Mouse (Mus musculus) brain, adult 2 months (tissue): ENCODE data around the gene Kif1a.
A peak's percentile ranks its signal among the peaks of the same experiment; 100 is the strongest.

Experiments
- DNase-seq: peaks from one replicate; pipeline ENCODE4 v3.0.0; 2011; ENCODE audit warnings: low read depth, low spot score

Kif1a gene

DNA sequence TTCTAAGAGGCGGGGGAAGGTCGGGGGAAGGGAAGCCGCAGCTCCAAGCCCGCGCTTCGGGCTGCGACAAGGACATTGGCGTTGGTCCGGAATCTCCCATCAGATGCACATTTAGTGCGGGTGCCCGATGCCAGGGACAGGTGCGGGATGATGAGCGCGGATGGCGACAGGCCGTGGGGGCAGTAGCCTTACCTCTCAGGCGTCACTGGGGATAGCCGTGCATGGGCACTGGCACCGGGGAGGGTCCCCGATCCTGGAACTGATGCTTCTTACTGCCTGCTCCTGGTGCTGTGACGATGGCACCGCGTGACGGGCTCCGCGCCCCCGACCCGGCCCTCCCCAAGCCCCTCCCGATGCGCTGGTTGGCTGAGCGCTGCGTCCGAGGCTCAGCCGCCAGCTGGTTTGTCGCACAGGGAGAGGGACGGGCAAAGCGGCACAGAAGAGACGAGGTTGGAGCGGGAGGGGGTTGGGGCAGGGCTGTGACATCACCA lies at the start of gene Kif1a:
Gene Kif1a, minus strand, starts transcription at position 381 of the 491 bp plus-strand sequence.
- DNase-seq: peak; percentile 99

DNA sequence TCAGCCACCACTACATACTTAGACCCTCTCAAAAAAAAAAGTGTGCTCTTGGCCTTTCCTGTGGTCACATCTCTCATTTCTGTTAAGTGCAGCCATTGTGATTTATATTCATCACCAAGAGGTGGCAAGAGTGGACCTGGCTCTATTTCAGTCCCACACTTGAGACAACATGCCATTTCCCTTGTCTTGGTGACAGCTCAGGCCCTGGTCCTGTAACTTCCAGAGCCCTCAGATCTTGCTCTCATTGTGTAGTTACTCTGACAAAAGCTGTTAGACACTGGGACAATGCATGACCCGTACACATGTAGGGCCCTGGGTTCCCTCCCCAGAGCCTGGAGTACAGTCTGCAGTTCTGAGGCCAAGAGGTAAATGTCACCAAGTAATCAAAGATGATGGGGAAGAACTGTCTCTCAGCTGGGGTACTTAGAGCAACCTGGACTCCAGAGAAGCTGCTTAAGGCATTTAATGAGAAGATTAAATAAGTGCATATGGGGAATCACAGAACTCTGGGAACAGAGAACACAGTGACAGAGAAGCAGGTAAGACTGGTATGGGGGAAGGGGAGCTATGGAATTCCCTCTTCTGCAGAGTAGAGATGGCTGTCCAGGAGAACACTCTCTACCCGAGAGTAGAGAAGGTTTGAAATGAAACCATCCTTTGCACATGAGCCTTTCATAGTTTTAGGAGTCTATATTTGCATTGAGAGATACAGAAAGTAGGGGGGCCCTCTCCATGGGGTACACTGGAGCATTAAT lies 49.3 kb upstream of the Kif1a start:
- no peak for DNase-seq

DNA sequence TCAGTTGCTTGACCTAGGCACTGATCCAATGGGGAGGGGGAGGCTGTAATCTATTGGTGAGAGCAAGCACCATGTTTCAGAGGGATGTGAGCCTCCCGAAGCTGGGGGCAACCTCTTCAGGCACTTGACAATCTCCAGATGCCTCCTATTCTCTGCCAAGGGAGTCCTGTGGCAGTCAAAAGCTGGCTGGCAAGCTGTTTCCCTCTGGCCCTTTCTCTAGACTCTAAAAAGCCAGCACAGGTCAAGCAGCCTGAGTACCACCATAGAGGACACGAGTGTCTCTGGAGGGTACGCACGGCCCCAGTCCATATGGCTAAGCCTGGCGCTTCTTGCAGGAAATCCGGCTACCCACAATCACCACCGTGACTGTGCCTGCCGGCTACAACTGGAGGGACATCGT lies 42.4 kb upstream of the Kif1a start:
- no peak for DNase-seq

DNA sequence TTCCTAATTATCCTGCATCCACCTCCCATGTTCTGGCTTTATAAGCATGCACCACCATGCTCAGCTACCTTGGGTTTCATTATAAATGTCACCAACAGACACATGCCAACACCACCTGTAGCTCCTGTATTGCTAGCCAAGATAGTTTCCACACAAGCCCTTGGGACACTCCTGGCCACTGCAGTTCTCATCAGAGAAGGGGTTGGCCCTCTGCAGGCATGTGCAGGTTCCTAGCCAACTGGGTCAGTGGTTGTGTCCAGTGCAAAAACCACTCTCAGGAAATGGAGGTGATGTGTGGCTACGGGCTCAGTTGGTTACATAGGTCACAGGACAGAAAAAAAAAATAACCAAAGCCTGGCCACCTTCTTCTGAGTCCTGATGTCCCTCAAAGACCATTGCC lies 41.1 kb upstream of the Kif1a start:
- no peak for DNase-seq

DNA sequence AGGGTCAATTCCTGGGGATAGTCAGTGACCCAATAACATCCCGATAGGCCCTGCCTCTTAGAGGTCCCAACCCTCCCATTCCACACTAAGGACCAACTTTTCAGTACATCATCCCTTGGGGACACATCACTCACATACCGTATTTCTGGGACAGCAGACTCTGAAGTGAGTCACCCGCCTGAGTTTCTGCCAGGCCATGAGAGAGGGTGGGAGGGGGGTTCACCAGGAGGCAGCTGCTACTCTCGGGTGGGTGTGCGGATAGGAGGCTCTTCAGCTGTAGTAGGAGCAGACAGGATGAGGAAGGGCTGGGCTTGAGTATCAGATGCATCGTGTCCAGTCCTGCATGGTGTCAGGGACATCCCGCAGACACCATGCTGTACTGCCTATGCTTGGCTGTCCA lies 38.0 kb upstream of the Kif1a start:
- peak; percentile 76 for DNase-seq

DNA sequence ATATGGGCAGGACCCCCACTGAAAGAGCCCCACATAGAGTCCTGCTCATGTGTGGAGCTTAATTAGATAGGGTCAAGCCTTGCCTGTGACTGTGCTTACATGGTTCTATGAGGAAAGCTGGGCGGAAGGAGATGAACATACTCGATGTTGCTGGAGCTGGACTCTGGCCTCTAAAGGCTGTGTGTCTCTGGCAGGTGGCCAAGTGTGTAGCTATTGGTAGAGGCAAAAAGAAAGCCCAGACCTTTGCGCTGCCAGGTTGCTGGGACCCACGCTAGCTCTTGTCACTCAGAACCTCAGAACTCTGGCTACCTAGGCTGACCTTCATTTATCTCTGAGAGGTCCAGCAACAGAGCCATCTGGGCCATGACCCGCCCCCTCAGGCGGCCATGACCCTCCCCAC lies 36.8 kb upstream of the Kif1a start:
- DNase-seq: no peak

DNA sequence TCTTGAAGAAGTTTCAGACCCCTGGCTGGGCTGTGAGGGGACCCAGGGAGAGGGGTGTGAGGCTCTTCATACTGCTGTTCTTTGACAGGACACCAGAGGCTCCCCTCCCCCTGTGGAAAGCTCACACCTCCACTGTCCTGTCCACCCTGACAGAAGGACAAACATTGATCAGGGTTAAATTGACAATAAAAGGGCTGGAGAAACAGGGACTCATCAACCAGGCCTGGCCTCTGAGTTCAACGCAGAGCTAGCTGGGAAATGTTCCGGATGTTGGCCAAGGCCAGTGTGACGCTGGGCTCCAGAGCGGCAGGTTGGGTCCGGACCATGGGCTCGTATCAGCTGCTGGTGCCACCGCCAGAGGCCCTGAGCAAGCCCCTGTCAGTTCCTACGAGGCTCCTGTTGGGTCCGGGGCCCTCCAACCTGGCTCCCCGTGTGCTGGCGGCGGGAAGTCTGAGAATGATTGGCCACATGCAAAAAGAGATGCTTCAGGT lies 33.3 kb upstream of the Kif1a start, which contains the start of gene Agxt:
Gene Agxt, plus strand, starts transcription at position 205 of the 491 bp plus-strand sequence.
- no peak for DNase-seq

DNA sequence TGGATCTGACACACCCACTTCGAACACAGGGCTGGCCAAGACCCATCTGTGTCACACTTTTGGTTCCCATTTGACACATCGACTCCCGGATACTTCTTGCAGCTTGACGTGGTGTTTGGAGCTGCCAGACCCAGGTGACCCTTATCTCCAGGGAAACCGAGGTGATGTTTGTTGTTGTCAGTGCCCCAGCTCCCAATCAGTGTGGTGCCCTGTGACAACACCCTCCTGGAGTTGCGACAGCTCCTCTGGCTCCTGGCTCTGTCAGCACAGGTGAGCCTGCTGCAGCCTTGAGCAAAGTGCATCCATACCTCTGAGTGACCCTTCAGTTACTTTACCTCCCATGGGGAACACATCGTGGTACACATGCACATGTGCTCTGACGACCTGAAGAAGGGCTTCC lies 30.9 kb upstream of the Kif1a start:
- no peak for DNase-seq

DNA sequence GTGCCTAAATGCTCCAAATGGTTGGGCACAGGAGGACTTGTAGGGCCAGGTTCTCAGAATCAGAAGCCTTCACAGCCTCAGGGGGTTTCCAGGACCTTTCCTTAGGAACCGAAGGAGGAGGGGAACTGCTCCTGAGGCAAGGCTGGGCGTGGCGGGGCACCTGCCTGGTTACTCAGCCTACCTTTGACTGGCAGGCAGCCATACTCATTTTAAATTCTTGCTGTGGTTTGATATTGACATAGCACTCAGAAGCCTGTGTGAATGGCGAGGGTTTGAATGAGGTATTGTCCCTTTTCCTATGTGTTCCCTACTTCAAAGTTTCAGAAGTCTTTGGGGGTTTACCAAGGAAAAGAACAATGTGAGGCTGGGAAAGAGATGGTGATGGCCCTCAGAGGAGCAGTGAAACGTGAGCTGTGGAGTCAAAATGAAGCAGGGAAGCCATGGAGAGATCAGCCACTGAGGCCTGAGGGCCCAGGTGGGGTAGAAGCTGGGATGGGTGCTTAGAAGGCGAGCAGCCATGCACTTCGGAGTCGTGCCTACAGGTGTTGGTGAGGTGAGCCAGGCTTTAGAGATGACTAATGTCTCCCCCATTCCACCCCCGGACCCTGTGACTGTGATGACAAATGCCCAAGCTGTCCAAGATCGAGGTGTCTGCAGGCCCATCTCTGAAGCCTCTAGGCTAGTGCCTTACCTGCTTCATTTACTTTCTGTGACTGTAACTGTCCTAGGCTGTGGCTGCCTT lies 28.7 kb upstream of the Kif1a start:
- peak; percentile 35 for DNase-seq

DNA sequence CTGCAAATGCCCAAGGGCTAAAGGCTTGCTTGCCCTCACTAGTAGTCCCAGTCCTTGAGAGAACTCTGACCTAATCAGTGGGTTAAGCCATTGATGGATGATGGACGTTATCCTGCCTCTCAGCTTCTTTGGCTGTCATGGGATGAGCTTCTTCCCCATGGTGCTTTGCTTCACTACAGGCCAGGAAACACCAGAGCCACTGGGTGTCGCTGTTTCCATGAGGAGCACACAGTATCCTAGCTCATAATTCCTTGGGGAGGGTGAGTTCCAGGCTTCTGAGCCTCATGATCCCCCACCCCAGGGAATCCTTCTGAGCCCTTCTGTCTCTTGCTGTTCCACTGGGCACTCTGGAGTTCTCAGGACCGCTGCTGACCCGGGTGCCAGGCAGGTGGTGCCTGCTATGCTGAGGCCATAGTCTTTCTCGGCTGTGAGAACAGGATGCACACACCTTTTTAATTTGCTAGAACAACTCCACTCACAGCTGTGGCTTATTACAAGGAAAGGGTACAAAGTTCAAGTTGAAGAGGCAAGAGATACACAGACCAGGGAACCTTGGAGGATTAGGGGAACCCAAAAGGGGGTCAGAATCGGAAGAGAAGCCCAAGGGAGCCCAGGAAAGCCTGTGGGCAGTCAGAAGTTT lies 27.1 kb upstream of the Kif1a start:
- peak; percentile 85 for DNase-seq

DNA sequence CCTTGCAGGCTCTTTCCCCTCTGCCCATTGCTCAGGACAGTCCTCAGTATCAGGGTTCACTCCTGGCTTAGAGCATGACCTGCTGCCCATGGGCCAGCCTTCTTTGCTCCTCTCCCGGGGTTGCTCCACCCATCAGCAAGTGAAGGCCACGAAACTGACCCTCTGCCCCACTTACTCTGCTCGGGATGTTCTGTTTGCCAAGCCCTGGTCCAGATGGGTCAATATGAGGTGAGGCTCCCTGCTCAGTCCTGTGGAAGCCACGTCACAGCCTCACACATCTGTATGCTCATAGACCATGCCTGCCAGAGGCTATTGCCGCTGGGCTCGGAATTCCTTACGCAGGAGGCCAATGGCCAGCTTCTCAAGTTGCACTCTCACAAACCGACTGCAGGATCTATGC lies 26.5 kb upstream of the Kif1a start:
- DNase-seq: no peak

DNA sequence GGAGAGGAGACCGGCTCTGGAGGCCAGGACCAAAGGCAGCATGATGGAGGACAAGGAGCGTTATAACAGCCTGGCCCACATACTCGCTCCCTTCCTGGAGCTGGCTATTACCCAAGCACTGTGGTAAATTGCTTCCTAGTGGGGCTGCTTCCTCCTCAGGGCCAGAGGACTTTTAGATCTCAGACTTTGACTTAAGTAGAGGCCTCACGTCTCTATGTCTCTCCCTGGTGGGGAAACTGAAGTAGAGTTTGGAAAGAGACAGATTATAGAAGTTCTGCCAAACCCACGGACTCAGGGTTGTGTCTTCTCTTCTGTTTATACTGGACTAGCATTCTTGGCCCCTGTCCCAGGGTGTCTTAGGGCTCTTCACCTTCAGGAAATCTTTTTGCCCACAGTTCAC lies 23.5 kb upstream of the Kif1a start:
- DNase-seq: peak; percentile 27

DNA sequence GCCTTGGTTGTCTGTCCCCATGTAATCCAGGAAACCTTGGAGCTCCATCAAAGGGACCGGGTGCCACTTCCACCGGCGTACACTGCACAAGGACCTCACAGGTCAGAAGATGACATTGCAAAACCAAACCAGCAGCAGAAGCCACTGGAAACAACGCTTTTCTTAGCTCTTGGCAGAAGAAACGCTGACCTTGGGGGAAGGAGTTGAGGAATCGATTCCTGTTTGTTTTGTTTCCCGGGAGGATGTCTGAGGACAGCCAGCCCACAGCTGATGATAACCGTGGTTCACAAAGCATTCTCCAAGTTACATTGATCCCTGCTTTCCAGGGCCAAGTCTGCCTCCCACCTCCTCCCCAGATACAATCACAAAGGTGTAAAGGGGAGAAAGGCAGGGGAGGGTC lies 22.3 kb upstream of the Kif1a start:
- no peak for DNase-seq

DNA sequence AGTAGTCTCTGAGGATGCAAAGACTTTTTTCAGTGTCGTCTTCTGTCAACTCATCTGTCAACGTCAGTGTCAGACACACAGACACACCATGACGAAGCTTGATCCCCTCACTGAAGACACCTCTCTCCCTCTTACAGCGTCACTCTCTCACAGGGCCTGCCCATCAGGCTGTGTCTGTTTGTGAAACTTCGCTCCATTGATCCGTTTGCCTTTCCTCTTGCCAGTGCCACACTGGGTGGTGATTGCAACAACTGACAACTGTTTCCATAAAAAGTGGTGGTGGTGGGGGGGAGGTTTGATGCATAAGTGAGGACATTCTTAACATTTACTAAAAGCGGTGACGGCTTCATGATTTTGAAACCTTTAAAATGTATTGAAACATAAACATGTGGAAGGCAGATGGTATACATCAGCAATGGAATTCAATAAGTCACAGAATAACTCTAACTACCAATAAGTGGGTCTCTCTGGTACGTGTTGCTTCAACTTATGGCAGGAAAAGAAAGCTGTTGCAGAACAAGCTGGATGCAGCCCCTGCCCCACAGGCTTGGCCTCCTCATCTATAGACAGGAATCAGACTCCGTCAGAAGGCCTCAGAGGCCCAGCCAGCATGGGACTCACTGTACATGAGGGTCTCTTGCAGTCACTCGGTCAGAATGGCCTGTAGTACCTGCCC lies 21.6 kb upstream of the Kif1a start:
- no peak for DNase-seq

DNA sequence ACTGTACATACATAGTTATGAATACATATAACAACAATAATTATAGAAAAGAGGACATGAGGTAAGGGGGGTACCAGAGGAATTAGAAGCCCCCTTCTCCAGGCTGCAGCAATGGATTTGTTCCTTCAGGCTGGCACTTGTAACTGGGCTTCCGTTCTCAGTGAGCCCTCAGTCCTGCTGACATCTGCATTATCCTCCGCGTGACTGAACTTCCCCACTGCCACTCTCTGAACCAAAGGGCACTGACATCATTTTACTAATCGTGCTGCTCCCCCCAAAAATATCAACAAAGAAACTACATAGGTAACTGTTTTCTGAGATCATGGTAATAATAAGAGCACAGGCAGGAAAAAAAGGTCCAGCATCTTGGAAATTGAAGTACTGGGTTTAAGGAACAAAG lies 17.1 kb upstream of the Kif1a start:
- DNase-seq: no peak

DNA sequence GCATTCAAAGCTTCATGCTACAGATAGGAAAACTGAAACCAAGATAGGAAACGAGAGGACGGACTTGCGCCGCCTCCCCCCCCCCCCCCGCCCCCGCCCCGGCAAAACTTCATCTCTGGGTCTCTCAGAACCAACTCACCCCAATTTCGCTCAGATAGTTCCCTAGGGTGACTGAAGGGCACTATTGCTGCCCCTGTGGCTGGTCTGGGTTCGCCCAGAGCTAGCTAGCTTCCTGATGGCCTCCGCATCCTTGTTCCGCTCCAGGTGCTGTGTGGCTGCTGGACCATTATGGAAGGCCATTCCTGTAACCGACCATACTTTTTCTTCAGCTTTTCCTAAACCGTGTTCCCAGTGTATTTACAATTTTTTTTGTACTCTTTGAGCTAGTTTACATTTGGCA lies 13.7 kb upstream of the Kif1a start:
- DNase-seq: no peak

DNA sequence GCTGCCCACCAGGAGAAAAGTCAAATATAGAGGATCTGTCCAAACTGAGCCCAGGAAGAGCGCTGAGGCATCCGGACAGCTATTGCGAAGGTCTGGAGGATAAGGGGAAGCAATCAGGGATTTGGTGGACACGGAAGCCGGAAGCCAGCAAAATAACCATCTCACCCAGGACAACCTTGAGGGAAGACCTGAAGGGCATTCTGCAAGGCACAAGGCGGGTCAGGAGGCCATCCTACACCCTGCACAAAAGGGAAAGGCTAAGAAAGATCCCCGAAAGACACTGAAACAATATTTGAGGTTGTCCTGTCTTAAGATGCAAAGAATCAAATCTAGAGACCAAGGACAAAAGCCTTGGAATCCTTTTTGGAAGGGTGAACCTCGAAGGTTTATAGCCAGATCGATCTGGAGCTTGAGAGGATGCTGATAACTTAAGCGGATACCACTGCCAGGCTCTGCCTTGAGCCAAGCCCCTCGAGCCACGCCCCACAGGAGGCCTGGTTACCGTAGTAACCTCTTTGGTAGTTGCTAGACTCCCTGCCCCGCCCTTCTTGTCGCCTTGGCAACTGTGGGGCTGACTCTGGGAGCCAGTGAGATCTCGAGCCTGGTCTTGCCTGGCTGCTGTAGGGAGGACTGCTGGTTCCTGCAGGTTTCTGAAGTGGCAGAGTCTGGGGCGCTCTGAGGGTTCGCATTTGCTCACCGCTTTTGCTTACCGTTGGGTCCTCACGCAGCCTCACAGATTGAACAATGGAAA lies 13.1 kb upstream of the Kif1a start:
- peak; percentile 97 for DNase-seq

DNA sequence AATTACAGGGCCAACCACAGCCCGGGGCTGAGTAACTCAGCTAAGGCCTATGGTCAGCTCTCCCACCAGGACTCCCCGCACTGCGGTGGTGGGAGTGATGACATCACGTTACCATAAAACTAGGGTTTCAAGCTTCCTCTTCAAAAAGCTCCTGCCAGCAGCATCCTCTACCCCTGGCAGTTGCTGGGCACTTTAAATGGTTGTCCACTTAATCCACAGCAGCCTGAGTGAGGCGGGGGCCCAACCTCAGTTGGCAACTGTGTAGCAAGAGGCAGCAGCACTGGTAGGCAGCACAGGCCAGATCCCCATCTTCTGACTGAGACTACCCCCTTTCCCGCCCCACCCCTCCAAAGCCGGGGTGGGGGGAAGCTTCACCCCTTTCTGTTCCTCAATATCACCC lies 949 bp upstream of the Kif1a start:
- DNase-seq: no peak

DNA sequence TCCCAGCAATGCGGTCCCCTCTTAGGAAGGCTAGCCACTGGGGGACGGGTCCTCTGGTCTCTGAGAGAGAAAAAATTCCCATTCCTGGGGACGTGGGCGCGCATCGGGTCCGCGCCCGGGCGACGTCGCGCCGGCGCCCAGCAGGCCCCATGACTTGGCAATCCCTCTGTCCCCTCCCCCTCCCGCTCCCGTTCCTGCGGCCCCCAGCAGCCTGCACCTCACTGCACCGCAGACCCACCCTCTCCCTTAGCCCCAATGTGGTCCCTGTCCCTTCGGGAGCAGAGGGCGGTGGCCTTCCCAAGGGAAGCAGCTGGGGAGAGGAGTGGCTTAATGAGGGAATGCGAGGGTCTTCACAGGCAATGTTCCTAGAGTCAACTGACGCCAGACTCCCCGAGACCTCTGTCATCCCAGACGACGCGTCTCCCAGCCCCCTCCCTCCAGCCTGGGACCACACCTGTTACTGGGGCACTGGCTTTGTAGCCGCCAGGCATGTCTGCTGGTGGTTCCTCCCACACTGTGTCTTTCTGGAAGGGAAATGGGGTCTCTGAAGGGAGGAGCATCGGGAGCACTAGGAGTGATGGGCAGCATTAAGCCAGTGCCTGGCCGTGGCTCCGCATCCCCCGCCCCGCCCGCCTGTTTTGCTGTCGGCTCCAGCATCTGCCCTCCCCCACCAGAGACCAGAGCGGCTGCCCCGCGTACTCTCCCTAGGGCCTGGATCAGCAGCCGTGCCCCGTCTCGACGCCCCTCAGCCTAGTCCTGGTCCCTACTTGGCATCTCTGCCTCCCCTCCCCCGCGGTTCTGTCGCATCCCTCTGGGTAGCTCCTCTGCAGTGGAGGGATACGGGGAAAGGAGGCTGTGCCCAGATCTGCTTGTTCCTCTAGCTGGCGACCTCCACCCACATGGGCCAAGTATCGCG lies 917 bp downstream of the Kif1a start:
- DNase-seq: peak; percentile 84

DNA sequence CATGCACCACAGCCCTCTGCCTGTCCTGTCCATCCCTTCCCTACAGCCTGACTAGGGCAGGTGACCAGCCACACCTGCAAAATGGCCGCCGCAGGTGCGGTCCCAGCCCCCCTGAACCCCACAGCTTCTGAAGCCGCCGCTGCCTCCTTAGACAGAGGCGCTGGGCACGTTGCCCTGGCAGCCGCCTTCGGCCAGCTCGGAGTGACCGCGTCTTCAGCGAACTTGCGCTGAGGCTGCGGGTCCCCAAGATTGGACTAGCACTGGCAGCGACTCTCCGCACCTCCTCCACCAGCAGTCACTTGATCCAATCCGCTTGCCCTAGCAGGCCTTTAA lies 1.5 kb downstream of the Kif1a start:
- DNase-seq: no peak
